Mouse (Mus musculus): Measurements from ENCODE around the gene R3hdm4.

Gene R3hdm4

GRCm38 (mm10) chr10:79874290-79874862 lies 46.6 kb downstream of the R3hdm4 start, which contains the start of the genes Prtn3 and Plppr3:
TSS of gene Prtn3 (plus strand) at chr10:79874476.
TSS of gene Plppr3 (minus strand) at chr10:79874634.
- in situ Hi-C loops (cut with MboI, MseI), result no loop called here

GRCm38 (mm10) chr10:79873715-79874289 lies 47.2 kb downstream of the R3hdm4 start:
- in situ Hi-C loops (cut with MboI, MseI), result no loop called here

GRCm38 (mm10) chr10:79873313-79873712 lies 47.7 kb downstream of the R3hdm4 start:
- in situ Hi-C loops (cut with MboI, MseI), result no loop called here

- in situ Hi-C loops (cut with MboI, MseI), result no loop called here
These were observed 48.1 kb downstream of the R3hdm4 start for GRCm38 (mm10) chr10:79872862-79873261.

GRCm38 (mm10) chr10:79871845-79872244 lies 49.2 kb downstream of the R3hdm4 start:
- in situ Hi-C loops (cut with MboI, MseI), result no loop called here

GRCm38 (mm10) chr10:79866601-79867000 lies 54.4 kb downstream of the R3hdm4 start:
- in situ Hi-C loops (cut with MboI, MseI), result no loop called here

- in situ Hi-C loops (cut with MboI, MseI), result no loop called here
These were observed 55.2 kb downstream of the R3hdm4 start for GRCm38 (mm10) chr10:79865801-79866295.

- in situ Hi-C loops (cut with MboI, MseI), result no loop called here
These were observed 55.8 kb downstream of the R3hdm4 start for GRCm38 (mm10) chr10:79865189-79865601.

GRCm38 (mm10) chr10:79864351-79865188 lies 56.4 kb downstream of the R3hdm4 start:
- in situ Hi-C loops (cut with MboI, MseI), result no loop called here

- in situ Hi-C loops (cut with MboI, MseI), result no loop called here
These were observed 58.1 kb downstream of the R3hdm4 start for GRCm38 (mm10) chr10:79862925-79863324.

GRCm38 (mm10) chr10:79862049-79862788 lies 58.8 kb downstream of the R3hdm4 start:
- in situ Hi-C loops (cut with MboI, MseI), result no loop called here

GRCm38 (mm10) chr10:79861230-79862048 lies 59.6 kb downstream of the R3hdm4 start:
- in situ Hi-C loops (cut with MboI, MseI), result no loop called here

GRCm38 (mm10) chr10:79860079-79860911 lies 60.7 kb downstream of the R3hdm4 start:
- in situ Hi-C loops (cut with MboI, MseI), result no loop called here

Measured in T-helper 2 cell (primary cell).